Mouse (Mus musculus) granulocyte monocyte progenitor cell, adult 5-6 weeks (primary cell): ENCODE results near the gene Unc13c. TPM values are rescaled to one million over a fixed set of nuclear protein-coding genes. Genes with fewer than 3 reads are reported as not detected.

Experiments used
- ATAC-seq: replicated peaks from 2 replicates; pipeline ENCODE4 v1.8.0; 2016; ENCODE audit warnings: mild to moderate bottlenecking, moderate TSS enrichment, inconsistent platforms; ENCODE audit not compliant: poor library complexity, severe bottlenecking
- total RNA-seq, 2 experiments: library from RNA; stranded (forward) in 1 of 2; stranded (reverse) in 1 of 2; fragments of 200-712, 200-1000 nt in 1 of 2; fragments of >200 nt in 1 of 2; fragmentation: Nextera tagmentation in 1 of 2; gene quantifications; 2 replicates each; pipeline ENCODE4 v1.2.3; 2014 to 2017

Unc13c gene
- total RNA-seq, 2 experiments from 2014 or later: not detected

- no peak for ATAC-seq
Observed at GRCm38 (mm10) chr9:73883143-73883542, 85.6 kb downstream of the Unc13c start.

DNA sequence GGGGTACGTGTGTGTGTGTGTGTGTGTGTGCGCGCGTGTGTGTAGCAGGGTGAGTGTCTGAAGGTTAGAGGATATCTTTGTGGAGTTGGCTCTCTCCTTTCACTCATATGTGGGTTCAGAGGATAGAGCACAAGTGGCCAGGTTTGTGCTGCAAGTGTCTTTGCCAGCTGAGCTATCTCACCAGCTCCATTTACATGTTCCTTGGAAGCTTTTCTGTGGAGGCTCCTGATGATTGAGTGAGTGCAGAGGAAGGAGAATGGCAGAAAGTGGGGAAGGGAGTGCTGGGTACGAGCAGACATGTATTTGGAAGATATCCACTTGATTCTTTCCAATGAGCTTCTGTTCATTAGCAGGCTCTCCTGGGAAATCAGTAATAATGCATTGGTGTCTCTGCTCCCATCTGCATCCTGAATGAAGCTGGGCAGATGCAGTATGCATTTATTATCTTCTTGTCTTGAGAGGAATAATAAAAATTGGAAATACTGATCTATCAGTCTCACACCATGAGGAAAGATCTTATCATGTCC lies 86.3 kb downstream of the Unc13c start:
- no peak for ATAC-seq

- ATAC-seq: no peak
Observed at GRCm38 (mm10) chr9:73867410-73868067, 101.2 kb downstream of the Unc13c start.

DNA sequence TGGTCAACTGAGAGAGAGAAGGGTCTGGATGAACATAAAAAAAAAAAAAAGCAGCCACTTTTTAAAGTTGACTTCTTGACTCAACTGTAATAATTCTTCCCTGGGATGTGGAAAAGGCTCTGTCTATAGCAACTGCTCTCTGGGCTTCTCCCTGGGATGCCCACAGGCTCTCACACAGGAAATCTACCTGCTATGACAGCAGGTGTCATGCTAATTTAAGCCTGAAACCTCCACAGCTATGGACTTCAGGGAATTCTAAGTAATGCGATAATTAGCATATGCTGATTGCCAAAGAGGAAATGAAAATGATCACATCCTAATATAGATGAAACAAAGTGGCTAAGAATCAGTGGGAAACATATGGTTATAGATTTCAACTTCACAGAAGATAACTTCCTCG lies 102.1 kb downstream of the Unc13c start:
- no peak for ATAC-seq

- no peak for ATAC-seq
Observed at GRCm38 (mm10) chr9:73859469-73859868, 109.3 kb downstream of the Unc13c start.

- ATAC-seq: no peak
Observed at GRCm38 (mm10) chr9:73854281-73854680, 114.5 kb downstream of the Unc13c start.

GRCm38 (mm10) chr9:73806681-73807080 lies 162.1 kb downstream of the Unc13c start:
- ATAC-seq: no peak

- no peak for ATAC-seq
Observed at GRCm38 (mm10) chr9:73774616-73775015, 194.2 kb downstream of the Unc13c start.

DNA sequence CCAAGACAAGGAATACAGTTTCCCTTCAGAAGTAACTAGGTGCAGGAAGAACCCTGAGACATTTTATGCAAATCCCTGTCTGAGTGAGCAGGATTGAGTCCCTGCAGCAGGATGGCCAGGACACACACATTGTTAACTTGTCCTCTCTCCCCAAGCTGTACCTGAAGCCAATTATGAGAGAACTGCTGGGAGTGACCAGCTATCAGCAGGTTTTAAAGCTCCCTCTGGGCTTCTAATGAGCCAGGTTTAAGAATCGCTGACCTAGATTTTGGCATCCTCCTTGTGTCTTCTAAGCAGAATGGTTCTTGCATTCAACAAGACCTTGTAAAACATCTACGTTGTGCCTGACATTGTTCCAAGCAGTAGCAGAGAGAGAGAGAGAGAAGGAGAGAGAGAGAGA lies 213.6 kb downstream of the Unc13c start:
- no peak for ATAC-seq

DNA sequence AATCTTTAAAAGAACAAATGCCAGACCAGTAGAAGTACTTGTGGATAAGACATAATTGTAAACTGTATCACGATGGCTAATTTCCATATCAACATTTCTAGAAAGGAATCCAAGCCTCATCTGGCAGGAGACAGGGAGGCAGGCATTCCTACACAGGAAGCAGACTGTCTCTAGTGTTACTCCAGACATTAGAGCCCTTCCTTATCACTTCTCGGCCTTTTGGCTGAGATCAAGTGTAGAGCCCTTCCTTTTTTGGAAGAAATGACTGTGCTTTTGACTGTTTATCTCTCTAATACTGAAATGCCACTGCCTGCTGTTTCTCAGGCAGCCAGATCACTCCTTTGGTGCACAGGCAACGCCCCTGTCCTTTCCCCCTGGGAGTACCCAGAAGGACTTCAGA lies 215.3 kb downstream of the Unc13c start:
- ATAC-seq: no peak

GRCm38 (mm10) chr9:73751344-73751743 lies 217.4 kb downstream of the Unc13c start:
- ATAC-seq: no peak

DNA sequence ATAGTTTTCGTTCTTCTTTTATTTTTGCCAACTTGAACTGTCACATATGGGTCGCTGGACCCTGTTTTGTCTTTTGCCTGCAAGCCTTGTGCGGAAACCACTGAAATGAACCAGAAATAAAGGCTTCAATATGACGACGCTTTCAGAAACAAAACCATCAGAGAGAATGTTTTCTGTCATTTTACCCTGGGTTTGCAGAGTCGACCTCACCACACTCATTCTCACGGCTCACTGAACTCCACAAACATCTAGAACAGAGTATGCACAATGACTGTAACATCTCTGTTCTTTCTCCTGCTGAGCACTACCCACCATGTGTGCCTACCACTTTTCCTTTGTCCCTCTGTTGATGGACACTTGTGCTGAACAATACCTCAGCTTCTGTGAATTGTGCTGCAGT lies 234.3 kb downstream of the Unc13c start:
- no peak for ATAC-seq

DNA sequence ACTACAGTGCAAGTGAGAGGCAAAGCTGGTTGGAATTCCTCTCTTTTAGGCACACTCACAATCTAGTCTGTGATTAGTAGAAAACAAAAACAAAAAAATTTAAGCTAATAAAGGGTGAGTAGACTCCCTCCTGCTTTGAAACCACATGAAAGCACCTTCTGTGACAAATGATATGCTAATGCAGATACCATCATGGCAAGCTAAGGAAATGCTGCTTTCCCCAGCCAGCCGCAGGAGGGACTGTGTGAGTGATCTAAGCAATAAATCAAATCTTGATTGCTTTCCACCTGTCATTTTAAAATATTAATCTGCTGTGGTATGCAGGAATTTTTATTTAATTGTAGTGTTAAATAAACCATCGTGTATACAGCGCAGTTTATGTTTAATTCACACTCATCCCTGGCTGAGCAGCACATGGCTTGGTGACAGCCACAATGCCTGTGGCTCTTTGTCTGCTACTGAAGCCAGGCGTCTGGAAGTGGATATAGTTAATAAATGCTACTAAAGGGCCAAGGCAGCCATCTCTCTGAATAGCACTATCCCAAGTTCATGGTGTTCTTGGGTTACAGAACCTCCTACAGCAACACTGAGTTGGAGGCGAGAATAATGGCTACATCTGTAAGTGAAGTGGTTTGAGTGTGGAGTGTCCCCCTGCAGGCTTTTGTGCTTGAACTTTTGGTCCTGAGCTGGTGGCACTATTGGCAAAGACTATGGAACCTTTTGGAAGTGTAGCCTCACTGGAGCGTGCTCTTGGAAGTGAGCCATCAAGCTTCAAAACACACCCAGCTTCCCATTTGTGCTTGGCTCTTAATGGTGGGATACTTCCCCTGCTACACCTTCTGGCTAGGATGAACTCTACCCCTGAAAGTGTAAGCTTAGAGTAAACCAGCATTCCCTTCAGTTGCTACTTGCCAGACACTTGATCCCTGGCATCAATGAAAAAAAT lies 242.8 kb downstream of the Unc13c start:
- ATAC-seq: no peak

- ATAC-seq: no peak
Observed at GRCm38 (mm10) chr9:73724776-73725175, 244.0 kb downstream of the Unc13c start.

DNA sequence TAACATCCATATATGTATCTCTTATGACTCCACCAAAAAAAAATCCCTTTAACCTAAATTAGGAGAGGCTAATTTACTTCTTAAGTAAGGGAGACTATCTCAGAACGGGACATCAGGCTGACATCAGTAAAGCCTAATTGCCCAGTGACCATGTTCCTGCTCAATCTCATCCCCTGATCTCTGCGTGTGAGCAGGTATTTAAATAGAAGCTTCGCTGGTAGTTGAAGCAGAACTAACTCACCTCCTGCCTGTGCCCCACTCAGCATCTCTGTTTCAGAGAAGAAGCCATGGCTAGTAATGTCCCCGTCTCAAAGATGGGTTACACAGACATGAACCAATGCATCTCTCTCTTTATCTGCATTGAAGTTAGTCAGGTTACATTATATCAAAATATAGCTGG lies 255.3 kb downstream of the Unc13c start:
- ATAC-seq: no peak

DNA sequence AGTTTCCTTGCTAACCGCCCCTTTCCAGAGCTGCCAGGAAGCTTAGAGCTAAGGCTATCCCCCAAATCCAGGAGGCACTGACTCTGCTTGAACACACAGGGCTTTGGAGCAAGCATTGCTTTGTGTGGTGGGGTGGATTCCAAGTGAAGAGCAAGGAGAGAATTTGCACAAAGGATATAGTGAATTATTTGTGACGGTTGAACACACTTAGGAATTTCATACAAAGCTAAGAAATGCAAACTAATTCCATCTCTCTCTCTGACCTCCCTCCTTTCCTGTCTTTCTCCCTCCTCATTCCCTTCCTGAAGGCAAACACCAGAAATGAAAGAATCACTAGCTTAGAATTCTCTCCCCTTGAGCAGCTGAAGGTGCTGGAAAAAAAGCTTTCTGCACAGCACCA lies 271.7 kb downstream of the Unc13c start:
- no peak for ATAC-seq

DNA sequence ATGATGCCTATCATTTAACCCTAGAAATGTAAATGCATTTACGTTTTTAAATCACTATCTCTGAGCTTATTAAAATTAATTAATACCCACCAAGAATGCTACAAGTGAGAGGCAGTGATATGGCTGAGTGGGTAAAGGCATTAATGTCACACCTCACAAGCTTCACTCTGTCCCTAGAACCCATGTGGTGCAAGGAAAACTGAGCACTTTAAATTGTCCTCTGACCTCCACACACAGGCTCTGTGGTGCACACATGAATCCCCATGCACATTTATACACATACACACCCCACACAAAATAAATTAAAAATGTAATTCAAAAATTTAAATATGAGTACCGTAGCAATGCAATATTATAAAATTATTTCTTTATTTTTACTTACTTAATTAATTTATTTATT lies 287.2 kb downstream of the Unc13c start:
- no peak for ATAC-seq

DNA sequence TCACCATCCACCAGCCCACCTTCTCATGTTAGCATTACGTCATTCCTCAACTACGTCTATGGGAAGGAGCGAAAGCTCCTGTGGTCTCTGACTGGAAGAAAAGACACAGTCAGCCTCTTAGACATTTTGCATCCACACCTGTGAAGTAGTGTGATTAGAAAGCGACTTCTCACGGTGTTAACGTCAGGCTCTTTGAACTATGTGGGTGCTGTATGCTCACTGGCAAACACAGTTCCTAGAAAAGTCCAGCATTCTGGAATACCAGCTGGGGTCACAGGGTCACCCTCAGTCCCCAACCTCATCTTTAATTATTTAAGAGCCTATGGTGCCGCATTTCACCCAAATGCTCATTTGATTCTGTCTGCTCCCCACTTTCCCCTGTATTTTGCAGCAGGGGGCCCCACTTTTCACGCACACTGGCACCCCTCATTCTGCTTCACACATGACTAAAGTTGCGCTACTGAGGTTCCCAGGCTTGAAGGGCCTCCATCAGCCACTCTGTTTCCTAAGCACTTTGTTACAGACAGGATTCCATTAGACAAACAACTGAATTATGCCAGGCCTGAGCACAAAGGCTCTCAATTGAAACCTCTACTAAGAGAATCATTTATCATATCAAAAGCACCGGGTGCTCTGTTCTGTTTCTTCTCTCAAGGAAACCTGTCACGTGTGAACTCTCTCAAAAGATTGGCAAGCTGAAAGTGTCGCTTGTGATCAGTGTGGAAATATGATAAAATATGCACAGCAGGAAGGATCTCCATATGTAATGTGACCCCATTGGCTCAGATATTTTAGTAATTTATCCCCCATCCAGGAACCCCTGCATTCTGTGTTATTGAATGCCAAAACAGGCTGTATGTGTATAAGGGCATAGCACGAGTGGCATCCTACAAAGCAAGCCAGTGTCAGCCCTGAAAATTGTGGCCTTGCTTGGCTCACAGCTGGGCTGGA lies 287.9 kb downstream of the Unc13c start:
- no peak for ATAC-seq

GRCm38 (mm10) chr9:73671656-73672212 lies 297.0 kb downstream of the Unc13c start:
- ATAC-seq: no peak

- no peak for ATAC-seq
Observed at GRCm38 (mm10) chr9:73670040-73670439, 298.7 kb downstream of the Unc13c start.
